Mouse (Mus musculus) bone marrow macrophage, adult 2 months (primary cell): ENCODE measurements at regions not wholly inside any gene's neighbourhood (a gene's known extent, or its start where the extent isn't known, plus 50 kb on each side); places are given as distances from the start of the nearest gene placed in this dataset.

Experiments
- CTCF ChIP-seq: IDR thresholded peaks from 2 replicates; pipeline ENCODE4 v1.5.1; 2012; ENCODE audit warnings: low read depth, mild to moderate bottlenecking, low read length, moderate library complexity
- POLR2A ChIP-seq: IDR thresholded peaks from 2 replicates; pipeline ENCODE4 v1.6.1; 2012; ENCODE audit warnings: mild to moderate bottlenecking, low read depth, low read length, borderline replicate concordance

GRCm38 (mm10) chr8:95974231-95974630, 85.9 kb upstream of the Got2 start:
- TF ChIP-seq POLR2A (no peak), CTCF (no peak)
